Mouse (Mus musculus) stomach, postnatal 0 days (tissue): ENCODE data around the gene Ass1.

Experiments used
- CTCF ChIP-seq: IDR thresholded peaks from 2 replicates; pipeline ENCODE4 v1.5.1; 2016; ENCODE audit warnings: antibody characterized with exemption, low read depth, mild to moderate bottlenecking, moderate library complexity
- EP300 ChIP-seq: optimal IDR thresholded peaks from 2 replicates; pipeline ENCODE3; 2016; ENCODE audit warnings: antibody characterized with exemption

- TF ChIP-seq CTCF (no peak), EP300 (no peak)
Observed at GRCm38 (mm10) chr2:31448756-31449440, 21.1 kb upstream of the Ass1 start.
